Mouse (Mus musculus) hindbrain, postnatal 0 days (tissue): ENCODE results near the gene Agbl4. TPM values are rescaled to one million over a fixed set of nuclear protein-coding genes. Genes with fewer than 3 reads are reported as not detected.

ENCODE experiments used
- ATAC-seq: fragments of 200-750 bp; cut with Nextera tagmentation; 2 replicates; pipeline ENCODE4 v1.8.0; 2017; ENCODE audit warnings: mild to moderate bottlenecking, moderate TSS enrichment, moderate library complexity
- DNase-seq: peaks from one replicate; pipeline ENCODE4 v3.0.0-alpha.2; 2015; ENCODE audit warnings: low spot score
- H3K27ac ChIP-seq: fragments of 300-500 bp; sonication (generic); 2 replicates; pipeline ENCODE4 v1.5.1; 2014; ENCODE audit warnings: mild to moderate bottlenecking
- H3K27me3 ChIP-seq: fragments of 300-500 bp; sonication (generic); 2 replicates; pipeline ENCODE4 v1.6.1; 2014; ENCODE audit warnings: low read length, mixed read lengths; ENCODE audit not compliant: insufficient read depth
- H3K36me3 ChIP-seq: fragments of 300-500 bp; sonication (generic); 2 replicates; pipeline ENCODE4 v1.6.1; 2014; ENCODE audit warnings: low read length, mixed read lengths; ENCODE audit not compliant: insufficient read depth
- H3K4me1 ChIP-seq: fragments of 300-500 bp; sonication (generic); 2 replicates; pipeline ENCODE4 v1.6.1; 2014; ENCODE audit warnings: antibody characterized with exemption, low read length, mixed read lengths; ENCODE audit not compliant: insufficient read depth
- H3K4me2 ChIP-seq: fragments of 300-500 bp; sonication (generic); 2 replicates; pipeline ENCODE4 v1.6.1; 2014; ENCODE audit warnings: low read depth, mild to moderate bottlenecking, low read length, moderate library complexity, mixed read lengths
- H3K4me3 ChIP-seq: fragments of 300-500 bp; sonication (generic); 2 replicates; pipeline ENCODE4 v1.5.1; 2014; ENCODE audit warnings: low read length
- H3K9ac ChIP-seq: fragments of 300-500 bp; sonication (generic); replicated peaks from 2 replicates; pipeline ENCODE4 v1.6.1; 2014; ENCODE audit warnings: mild to moderate bottlenecking, low read length, moderate library complexity, mixed read lengths
- H3K9me3 ChIP-seq: fragments of 300-500 bp; sonication (generic); 2 replicates; pipeline ENCODE4 v1.6.1; 2016; ENCODE audit warnings: low read length, mixed read lengths
- CTCF ChIP-seq: IDR thresholded peaks from 2 replicates; pipeline ENCODE4 v1.5.1; 2016; ENCODE audit warnings: antibody characterized with exemption, control low read depth, low read depth
- WGBS: fragments of 180-500 bp; shearing (Covaris S2); extraction: QIAGEN DNeasy Blood & Tissue Kit; methylation state at CpG from one replicate; pipeline ENCODE4 v1.1.7; 2014; 5-methylcytosine and 5-hydroxymethylcytosine counted together
- polyA plus RNA-seq: library from polyadenylated mRNA; unstranded; fragments of >200 nt; fragmentation: Nextera tagmentation; extraction: Ambion mirVana; gene quantifications from 2 replicates; pipeline ENCODE4 v1.2.1, GENCODE M21; 2015
- total RNA-seq: library from RNA; depleted of rRNA; stranded (reverse); fragments of >200 nt; gene quantifications from 2 replicates; pipeline ENCODE4 v1.2.3, GENCODE M21; 2014

Agbl4 gene
- total and polyA plus RNA-seq, 2 experiments from 2014 or later: 2.8 to 3.9 TPM

DNA sequence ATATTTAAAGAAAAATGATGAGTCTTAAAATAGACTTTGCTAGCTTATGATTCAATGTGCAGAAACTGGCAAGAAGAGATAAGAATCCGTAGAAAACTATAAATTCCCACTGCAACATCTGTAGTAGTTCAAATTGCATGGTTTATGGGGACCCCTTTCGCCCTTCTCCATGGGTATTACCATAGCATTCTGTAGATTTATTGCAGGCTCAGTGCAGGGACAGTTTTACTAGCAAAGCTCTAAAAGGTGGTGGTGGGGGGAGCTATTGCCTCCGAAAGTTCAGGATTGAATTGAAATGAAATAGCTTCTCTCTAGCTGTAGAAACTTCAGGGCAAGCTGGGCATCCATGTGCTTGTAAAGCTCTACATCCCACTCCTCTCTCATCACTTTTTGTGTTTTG, 959.7 kb downstream of the Agbl4 start:
- TF ChIP-seq CTCF: no peak
- DNase-seq (no peak), ATAC-seq (no peak)
- Histone ChIP-seq H3K4me2 (no peak overlapping the region), H3K27me3 (no peaks in the 10 kb centered on the region), H3K9ac (no peak overlapping the region), H3K27ac (no peak overlapping the region), H3K36me3 (no peaks in the 10 kb centered on the region), H3K9me3 (no peaks in the 10 kb centered on the region), H3K4me1 (no peaks in the 10 kb centered on the region), H3K4me3 (no peak overlapping the region)
- 74% methylated on average over 3 of the region's 3 CpGs for WGBS

DNA sequence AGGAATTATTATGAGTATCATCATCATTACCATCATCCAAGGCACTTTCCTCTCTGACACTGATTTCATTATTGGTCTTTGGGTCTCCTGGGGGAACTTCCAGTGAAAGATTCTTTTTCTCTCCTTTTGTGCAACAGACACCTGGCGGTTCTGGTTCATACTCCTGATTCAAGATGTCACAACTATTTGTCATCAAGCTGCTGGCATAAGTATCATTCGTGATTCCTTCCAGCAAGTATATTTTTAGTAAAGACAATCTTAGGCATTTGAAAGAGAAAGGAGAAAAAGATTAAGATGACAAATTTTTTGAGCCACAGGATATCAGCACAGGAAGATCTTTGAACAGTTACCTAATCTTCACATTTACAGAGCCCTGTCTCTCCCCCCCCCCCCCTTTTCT, 966.7 kb downstream of the Agbl4 start:
- H3K4me1 ChIP-seq: no peaks in the 10 kb centered on the region
- WGBS: 64% methylated on average over 2 of the region's 2 CpGs
- no peak overlapping the region for H3K4me3 ChIP-seq
- ATAC-seq (no peak), DNase-seq (no peak)
- no peak overlapping the region for H3K9ac ChIP-seq
- no peak overlapping the region for H3K27ac ChIP-seq
- no peaks in the 10 kb centered on the region for H3K36me3 ChIP-seq
- no peak for TF ChIP-seq CTCF
- no peak overlapping the region for H3K4me2 ChIP-seq
- no peaks in the 10 kb centered on the region for H3K27me3 ChIP-seq
- H3K9me3 ChIP-seq: no peaks in the 10 kb centered on the region

DNA sequence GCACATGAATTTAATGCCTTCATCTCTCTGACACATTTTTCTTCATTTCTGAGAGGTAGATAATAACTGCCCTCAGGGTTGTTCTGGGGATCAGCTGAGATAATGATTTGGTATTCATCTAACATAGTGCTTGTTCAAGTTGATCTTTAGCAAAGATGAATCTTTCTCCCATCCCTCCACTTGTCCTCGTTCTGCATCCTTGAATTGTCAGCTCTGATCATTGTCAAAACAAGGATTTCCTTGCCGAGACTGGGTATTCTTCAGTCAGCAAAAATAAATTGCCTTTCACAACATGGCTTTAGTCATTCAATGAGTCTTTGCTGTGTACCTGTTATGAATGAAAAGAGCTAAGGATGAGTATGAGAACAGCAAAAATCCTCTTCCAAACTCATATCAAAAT, 970.3 kb downstream of the Agbl4 start:
- TF ChIP-seq CTCF: no peak
- H3K27ac ChIP-seq: no peak overlapping the region
- H3K4me3 ChIP-seq: no peak overlapping the region
- H3K4me2 ChIP-seq: no peak overlapping the region
- 59% methylated on average over 2 of the region's 2 CpGs for WGBS
- ATAC-seq (no peak), DNase-seq (no peak)
- H3K27me3 ChIP-seq: no peaks in the 10 kb centered on the region
- no peaks in the 10 kb centered on the region for H3K9me3 ChIP-seq
- no peaks in the 10 kb centered on the region for H3K4me1 ChIP-seq
- H3K36me3 ChIP-seq: no peaks in the 10 kb centered on the region
- H3K9ac ChIP-seq: no peak overlapping the region

DNA sequence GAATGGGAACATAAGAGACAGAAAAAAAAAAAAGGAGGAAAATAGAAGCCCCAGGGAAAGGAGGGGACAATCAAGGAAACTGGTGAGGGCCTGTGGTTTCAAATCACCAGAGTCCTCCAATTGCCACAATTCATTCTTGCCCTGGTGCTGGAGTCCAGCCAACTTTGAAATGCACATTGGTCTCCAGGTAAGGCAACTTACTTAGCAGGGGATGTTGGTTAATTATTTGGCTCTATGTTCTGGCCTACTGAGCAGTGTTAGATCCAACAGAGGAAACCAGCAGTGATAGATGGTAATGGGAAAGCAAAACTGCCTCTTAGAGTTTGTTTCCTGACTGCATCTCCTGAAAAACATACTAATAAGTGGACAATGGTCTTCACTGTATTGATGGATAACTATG, 979.7 kb downstream of the Agbl4 start:
- Histone ChIP-seq H3K9ac (no peak overlapping the region), H3K4me1 (no peaks in the 10 kb centered on the region), H3K27me3 (no peaks in the 10 kb centered on the region), H3K36me3 (no peaks in the 10 kb centered on the region), H3K4me2 (no peak overlapping the region), H3K4me3 (no peak overlapping the region), H3K27ac (no peak overlapping the region), H3K9me3 (no peaks in the 10 kb centered on the region)
- TF ChIP-seq CTCF: no peak
- DNase-seq (no peak), ATAC-seq (no peak)

DNA sequence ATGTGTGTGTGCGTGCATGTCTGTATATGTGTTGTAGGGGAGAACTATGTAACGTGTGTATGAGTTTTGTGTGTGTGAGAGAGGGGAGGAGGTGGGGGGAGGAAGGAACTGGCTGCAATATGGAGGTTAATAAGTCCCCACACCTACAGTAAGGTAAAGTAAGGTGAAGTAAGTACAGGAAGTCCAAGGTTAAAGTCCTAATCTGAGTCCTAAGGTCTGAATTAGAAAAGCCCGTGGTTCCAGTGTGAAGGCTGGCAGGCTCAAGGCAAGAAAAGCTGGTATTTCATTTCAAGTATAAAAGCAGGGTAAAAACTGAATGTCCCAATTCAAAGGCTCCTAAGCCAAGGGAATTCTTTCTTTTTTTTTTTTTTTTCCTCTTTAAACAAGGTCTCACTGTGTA, 980.6 kb downstream of the Agbl4 start:
- no peak overlapping the region for H3K27ac ChIP-seq
- no peaks in the 10 kb centered on the region for H3K9me3 ChIP-seq
- no peak overlapping the region for H3K9ac ChIP-seq
- H3K4me1 ChIP-seq: no peaks in the 10 kb centered on the region
- no peaks in the 10 kb centered on the region for H3K36me3 ChIP-seq
- no peaks in the 10 kb centered on the region for H3K27me3 ChIP-seq
- no peak for ATAC-seq
- DNase-seq: no peak
- 93% methylated on average over 3 of the region's 3 CpGs for WGBS
- no peak overlapping the region for H3K4me3 ChIP-seq
- no peak overlapping the region for H3K4me2 ChIP-seq
- no peak for TF ChIP-seq CTCF

DNA sequence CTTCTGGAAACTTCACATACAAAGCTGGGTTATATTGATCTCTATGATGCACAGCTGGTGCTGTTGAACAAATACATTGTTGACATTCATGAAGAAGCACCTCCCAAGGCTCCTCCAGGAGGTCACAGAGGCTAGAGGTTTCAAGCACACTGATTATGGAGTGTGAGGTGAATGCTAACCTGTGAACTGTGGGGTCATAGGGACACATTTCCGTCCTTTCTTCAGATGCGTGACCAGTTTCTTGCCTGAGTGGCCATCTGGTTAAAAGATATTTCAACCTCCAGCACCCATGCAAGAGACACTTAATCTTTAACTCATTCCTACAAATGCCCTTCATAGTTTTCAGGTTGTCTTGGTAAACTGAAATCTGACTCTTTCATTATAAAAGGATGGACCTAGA, 985.6 kb downstream of the Agbl4 start:
- ATAC-seq (no peak), DNase-seq (no peak)
- no peak for TF ChIP-seq CTCF
- H3K4me1 ChIP-seq: no peaks in the 10 kb centered on the region
- no peaks in the 10 kb centered on the region for H3K27me3 ChIP-seq
- 87% methylated on average over 2 of the region's 2 CpGs for WGBS
- H3K4me2 ChIP-seq: no peak overlapping the region
- no peak overlapping the region for H3K4me3 ChIP-seq
- H3K27ac ChIP-seq: no peak overlapping the region
- H3K9me3 ChIP-seq: no peaks in the 10 kb centered on the region
- no peaks in the 10 kb centered on the region for H3K36me3 ChIP-seq
- H3K9ac ChIP-seq: no peak overlapping the region

DNA sequence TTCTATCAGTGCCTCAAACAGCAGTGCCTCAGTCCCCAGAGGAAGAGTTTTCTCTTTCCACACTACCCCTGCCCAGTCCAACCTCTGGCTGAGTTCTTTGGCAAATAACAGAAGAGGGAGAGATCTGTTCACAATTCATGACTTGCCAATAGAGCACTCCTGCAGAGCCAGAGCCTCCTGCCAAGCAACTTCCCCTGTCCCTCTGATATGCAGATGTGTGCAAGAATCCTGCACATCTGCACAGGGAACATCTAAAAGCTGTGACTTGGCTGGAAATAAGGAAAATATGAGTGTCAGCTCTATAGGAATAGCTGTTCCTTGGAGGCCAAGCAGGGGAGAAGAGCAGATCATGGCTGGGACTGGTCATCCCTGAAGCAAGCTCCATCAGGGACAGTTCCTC, 993.3 kb downstream of the Agbl4 start:
- no peak overlapping the region for H3K4me3 ChIP-seq
- no peak overlapping the region for H3K27ac ChIP-seq
- no peaks in the 10 kb centered on the region for H3K4me1 ChIP-seq
- no peak overlapping the region for H3K4me2 ChIP-seq
- TF ChIP-seq CTCF: no peak
- H3K9ac ChIP-seq: no peak overlapping the region
- H3K9me3 ChIP-seq: no peaks in the 10 kb centered on the region
- no peak for ATAC-seq
- H3K36me3 ChIP-seq: no peaks in the 10 kb centered on the region
- DNase-seq: no peak
- no peaks in the 10 kb centered on the region for H3K27me3 ChIP-seq
